Mouse (Mus musculus) stomach, postnatal 0 days (tissue): ENCODE measurements around the gene Spsb1.

ENCODE experiments used
- CTCF ChIP-seq: IDR thresholded peaks from 2 replicates; pipeline ENCODE4 v1.5.1; 2016; ENCODE audit warnings: antibody characterized with exemption, low read depth, mild to moderate bottlenecking, moderate library complexity
- EP300 ChIP-seq: optimal IDR thresholded peaks from 2 replicates; pipeline ENCODE3; 2016; ENCODE audit warnings: antibody characterized with exemption

DNA sequence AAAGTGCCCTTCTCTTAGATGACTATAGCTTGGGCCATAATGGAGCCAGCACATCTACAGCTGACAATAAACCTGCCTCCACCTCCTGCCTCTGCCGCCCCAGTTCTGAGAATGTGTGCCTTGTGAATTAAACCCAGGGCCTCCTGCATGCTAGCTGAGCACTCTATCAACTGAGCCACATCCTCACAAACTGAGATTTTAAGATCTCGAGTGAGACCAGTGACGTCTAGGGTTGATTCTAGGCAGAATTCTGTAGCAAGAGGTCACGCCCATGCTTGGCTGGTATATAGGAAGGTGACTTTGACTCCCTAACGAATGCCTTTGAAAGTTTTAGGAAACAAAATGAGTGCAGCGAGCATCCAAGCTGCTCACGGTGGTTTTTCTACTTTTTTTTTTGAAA is 104.8 kb downstream of the Spsb1 start:
- TF ChIP-seq CTCF (no peak), EP300 (no peak)
